Mouse (Mus musculus) ES-Bruce4 (cell line): ENCODE results near the gene Cfap126.
A peak's percentile ranks its signal among the peaks of the same experiment; 100 is the strongest.

Experiments used
- CTCF ChIP-seq: IDR thresholded peaks from one replicate; pipeline ENCODE4 v1.8.1; 2011; ENCODE audit warnings: low read depth, low read length
- EP300 ChIP-seq: IDR thresholded peaks from 2 replicates; pipeline ENCODE4 v1.6.1; 2011; ENCODE audit warnings: low read depth, low read length; ENCODE audit not compliant: insufficient read depth
- POLR2A ChIP-seq: IDR thresholded peaks from one replicate; pipeline ENCODE4 v1.8.1; 2011; ENCODE audit warnings: low read length; ENCODE audit not compliant: insufficient read depth

DNA sequence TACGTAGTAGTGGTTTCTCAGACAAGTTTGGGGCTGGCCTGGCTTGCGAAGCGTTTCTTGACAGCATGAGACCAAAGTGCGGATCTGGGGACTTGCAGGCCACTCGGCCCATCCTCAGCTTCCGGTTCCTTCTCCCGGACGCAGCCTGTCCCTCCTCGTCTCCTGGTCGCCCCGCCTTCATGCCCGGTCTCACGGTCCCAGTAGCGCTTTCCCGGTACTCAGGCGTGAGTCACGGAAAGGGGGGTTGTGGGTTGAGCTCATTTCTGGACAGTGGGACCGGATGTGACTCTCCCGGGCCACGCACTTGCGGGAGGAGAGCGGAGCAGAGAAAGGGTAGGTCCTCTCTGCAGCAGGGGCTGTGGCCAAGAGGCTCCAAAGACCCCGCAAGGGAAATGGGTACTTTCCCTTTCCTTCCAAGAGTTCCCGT lies at the start of gene Cfap126:
- TF ChIP-seq EP300: 0 out of 2 replicates have a peak, but pooled peaks have one; percentile 15
- peak; percentile 46 for TF ChIP-seq POLR2A
- no peak for TF ChIP-seq CTCF
